Mouse (Mus musculus): Measurements from ENCODE around the gene Myo1e. TPM values are rescaled to one million over a fixed set of nuclear protein-coding genes. Genes with fewer than 3 reads are reported as not detected.

Myo1e gene
- polyA plus RNA-seq, 1 experiment from 2014 or later: 4.0 TPM

DNA sequence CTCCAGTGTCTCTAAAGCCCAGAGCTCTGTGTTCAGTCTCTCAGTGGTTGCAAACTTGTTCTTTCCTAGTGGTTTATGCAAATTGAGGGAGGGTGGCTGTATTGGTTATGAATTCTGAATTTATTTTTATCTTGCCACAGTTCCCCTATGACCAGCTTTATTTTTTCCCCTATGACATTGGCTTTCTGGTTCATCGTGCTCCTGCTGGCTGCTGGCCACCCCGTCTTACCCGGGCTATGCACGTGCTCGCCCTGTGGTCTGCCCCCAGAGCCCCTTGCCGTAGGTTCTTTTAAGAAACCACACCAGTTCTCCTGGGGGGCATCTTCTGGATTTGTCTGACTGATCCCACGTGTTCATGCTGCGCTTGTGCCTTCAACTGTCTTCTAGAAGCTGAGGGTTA is 97.8 kb downstream of the Myo1e start:
- 78% methylated on average over 8 of the region's 8 CpGs for WGBS (ENCODE audit: insufficient replicate concordance)
- no peak for ATAC-seq

DNA sequence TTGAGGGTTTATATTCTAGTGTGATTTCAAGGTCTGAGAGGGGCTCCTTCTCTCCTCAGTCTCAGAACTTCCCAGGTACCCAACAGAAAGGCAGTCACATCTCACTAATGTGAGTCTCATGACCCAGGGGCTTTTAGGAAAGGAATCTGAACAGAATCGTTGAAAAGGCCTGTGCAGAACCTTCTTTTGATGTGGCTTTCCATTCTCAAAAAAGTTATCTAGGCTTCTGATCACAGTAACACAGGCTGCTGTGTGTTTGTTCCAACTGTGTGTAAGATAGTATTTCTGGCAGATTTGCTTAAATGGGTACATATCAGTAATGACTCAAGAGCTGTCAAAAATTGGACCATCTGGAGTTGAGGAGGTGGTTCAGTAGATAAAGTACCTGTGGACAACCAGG is 102.9 kb downstream of the Myo1e start:
- WGBS (ENCODE audit: insufficient replicate concordance): 50% methylated on average over 1 of the region's 1 CpGs
- H3K4me2 ChIP-seq: no peak overlapping the region
- ATAC-seq: no peak
- H3K4me1 ChIP-seq: no peaks in the 10 kb centered on the region
- H3K9me3 ChIP-seq (replicated peaks): no peaks in the 10 kb centered on the region
- H3K4me3 ChIP-seq: no peak overlapping the region
- H3K27me3 ChIP-seq (replicated peaks): no peaks in the 10 kb centered on the region
- H3K36me3 ChIP-seq: no peaks in the 10 kb centered on the region
- no peak overlapping the region for H3K27ac ChIP-seq
- no peak overlapping the region for H3K9ac ChIP-seq

More for the DNA sequence above, 97.8 kb downstream of the Myo1e start:
- no peaks in the 10 kb centered on the region for H3K4me1 ChIP-seq
- H3K27ac ChIP-seq: no peak overlapping the region
- H3K36me3 ChIP-seq: no peaks in the 10 kb centered on the region
- no peak overlapping the region for H3K4me2 ChIP-seq
- H3K9ac ChIP-seq: no peak overlapping the region
- H3K4me3 ChIP-seq: no peak overlapping the region
- H3K9me3 ChIP-seq (replicated peaks): 0 out of 2 replicates have a peak, but pooled peaks cover 3% of the 10 kb centered on the region
- no peaks in the 10 kb centered on the region for H3K27me3 ChIP-seq (replicated peaks)

DNA sequence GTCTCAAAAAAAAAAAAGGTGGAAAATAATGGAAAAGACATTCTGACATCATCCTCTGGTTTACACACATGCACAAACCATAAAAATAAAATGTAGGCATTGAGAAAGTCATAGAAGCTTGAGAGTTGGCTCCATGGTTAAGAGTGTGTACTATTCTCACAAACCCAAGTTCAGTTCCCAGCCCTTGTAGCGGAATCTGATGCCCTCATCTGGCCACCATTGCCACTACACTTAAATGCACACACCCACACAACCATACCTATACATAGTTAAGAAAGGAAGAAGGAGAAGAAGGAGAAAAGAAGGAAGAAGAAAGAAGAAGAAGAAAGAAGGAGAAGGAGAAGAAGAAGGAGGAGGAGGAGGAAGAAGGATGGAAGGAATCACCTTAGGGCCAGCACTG is 106.9 kb downstream of the Myo1e start:
- H3K4me3 ChIP-seq: no peak overlapping the region
- no peak for ATAC-seq
- H3K4me2 ChIP-seq: no peak overlapping the region
- H3K9me3 ChIP-seq (replicated peaks): no peaks in the 10 kb centered on the region
- H3K27ac ChIP-seq: no peak overlapping the region
- no peak overlapping the region for H3K9ac ChIP-seq
- 63% methylated on average over 1 of the region's 1 CpGs for WGBS (ENCODE audit: insufficient replicate concordance)
- H3K4me1 ChIP-seq: no peaks in the 10 kb centered on the region
- no peaks in the 10 kb centered on the region for H3K27me3 ChIP-seq (replicated peaks)
- no peaks in the 10 kb centered on the region for H3K36me3 ChIP-seq

DNA sequence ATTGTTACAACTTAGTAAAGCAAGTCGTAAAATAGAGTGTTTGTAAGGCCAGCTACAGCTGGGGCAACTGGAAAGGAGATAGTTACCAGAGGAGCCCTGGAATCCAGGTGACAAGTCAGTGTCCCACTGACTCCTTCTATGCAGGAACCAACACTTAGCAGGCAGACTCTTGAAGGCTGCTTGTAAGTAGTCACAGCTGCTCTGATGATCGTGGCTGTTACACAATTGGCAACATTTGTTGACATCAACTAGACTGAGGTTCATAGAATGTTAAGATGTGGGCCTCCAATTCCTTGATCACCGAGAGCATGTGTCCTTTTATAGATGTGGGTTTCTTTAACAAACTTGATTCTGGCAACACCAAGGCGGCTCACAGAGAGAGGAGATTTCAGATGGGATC is 108.0 kb downstream of the Myo1e start:
- Histone ChIP-seq H3K36me3 (no peaks in the 10 kb centered on the region), H3K27me3 (replicated peaks) (no peaks in the 10 kb centered on the region), H3K4me3 (no peak overlapping the region), H3K4me1 (no peaks in the 10 kb centered on the region), H3K9me3 (replicated peaks) (no peaks in the 10 kb centered on the region), H3K9ac (no peak overlapping the region), H3K27ac (no peak overlapping the region), H3K4me2 (no peak overlapping the region)
- no peak for ATAC-seq
- 54% methylated on average over 4 of the region's 4 CpGs for WGBS (ENCODE audit: insufficient replicate concordance)

DNA sequence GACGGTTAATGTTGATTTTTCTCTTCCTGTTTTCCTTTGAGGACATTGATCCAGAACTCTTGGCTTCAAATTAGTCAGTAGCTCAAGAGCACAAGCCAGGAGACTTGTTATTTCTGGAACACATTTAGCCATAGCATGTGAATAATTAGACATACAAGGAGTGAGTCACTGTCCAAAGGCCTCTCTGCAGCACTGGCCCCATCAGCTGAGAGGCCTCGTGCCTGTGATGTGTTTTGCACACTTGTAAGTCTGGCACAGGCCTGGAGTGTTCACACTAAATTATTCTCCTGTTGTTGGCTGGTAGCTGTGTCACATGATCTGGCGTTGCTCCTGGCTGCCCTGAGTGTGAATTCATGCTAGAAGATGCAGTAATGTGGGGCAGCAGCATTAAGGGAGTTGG is 111.5 kb downstream of the Myo1e start:
- H3K9ac ChIP-seq: no peak overlapping the region
- H3K4me3 ChIP-seq: no peak overlapping the region
- no peak for ATAC-seq
- WGBS (ENCODE audit: insufficient replicate concordance): 49% methylated on average over 3 of the region's 3 CpGs
- H3K9me3 ChIP-seq (replicated peaks): no peaks in the 10 kb centered on the region
- H3K27me3 ChIP-seq (replicated peaks): no peaks in the 10 kb centered on the region
- H3K4me2 ChIP-seq: no peak overlapping the region
- H3K36me3 ChIP-seq: no peaks in the 10 kb centered on the region
- no peak overlapping the region for H3K27ac ChIP-seq
- no peaks in the 10 kb centered on the region for H3K4me1 ChIP-seq

DNA sequence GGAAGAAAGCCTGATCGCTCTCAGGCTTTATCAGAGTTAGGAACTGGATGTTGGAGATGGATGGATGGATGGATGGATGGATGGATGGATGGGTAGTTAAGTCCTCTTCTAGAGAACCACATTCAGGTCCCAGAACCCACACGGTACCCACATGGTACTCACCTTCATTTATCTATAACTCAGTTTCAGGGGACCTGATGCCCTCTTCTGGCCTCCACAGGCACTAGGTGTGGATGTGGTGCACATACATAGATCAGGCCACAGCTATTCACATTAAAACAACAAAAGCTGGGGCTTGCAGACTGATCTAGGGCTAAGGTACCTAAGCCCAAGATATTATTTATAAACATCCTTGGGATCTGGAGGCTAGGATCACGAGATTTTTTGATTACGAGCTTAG is 117.2 kb downstream of the Myo1e start:
- no peak overlapping the region for H3K4me2 ChIP-seq
- no peaks in the 10 kb centered on the region for H3K36me3 ChIP-seq
- H3K4me3 ChIP-seq: no peak overlapping the region
- no peaks in the 10 kb centered on the region for H3K4me1 ChIP-seq
- H3K27me3 ChIP-seq (replicated peaks): no peaks in the 10 kb centered on the region
- no peak overlapping the region for H3K27ac ChIP-seq
- no peaks in the 10 kb centered on the region for H3K9me3 ChIP-seq (replicated peaks)
- whole genome bisulfite sequencing (ENCODE audit: insufficient replicate concordance): 63% methylated on average over 4 of the region's 4 CpGs
- no peak overlapping the region for H3K9ac ChIP-seq
- no peak for ATAC-seq

DNA sequence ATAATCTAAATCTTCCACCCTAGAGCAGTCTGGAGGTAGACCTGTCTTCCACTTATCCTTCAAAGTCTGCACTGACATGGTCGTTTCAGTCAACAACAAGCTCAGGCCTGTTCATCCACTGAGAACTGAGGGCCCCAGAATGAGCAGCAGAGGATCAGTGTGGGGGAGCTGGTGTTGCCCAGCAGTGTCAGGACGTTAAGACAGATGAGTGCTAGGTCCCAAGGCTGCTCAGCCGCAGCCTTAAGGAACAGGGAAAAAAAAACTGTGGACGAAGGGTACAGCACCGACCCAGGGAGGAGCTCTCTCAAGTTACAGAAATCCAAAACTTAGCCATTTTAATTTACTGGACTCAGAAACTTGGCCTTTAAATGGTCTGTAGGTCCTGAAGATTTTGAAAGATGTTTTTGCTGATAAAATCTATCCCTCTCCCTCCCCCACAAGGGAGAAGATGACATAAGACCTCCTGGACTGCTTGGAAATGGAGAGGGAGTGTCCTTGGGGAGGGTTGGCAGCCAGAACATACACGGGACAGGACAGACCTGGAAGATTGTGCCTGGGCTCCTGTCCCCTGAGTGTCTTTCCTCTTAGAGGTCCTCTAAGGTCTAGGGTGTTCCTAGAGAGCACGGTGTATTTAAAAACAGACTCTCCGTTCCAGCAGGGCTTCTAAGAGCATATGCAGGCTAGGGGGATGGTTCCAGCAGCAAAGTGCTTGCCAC is 118.9 kb downstream of the Myo1e start:
- WGBS (ENCODE audit: insufficient replicate concordance): 57% methylated on average over 8 of the region's 8 CpGs
- Histone ChIP-seq H3K4me3 (no peak overlapping the region), H3K36me3 (no peaks in the 10 kb centered on the region), H3K4me1 (no peaks in the 10 kb centered on the region), H3K4me2 (no peak overlapping the region), H3K27me3 (replicated peaks) (no peaks in the 10 kb centered on the region), H3K27ac (no peak overlapping the region), H3K9ac (no peak overlapping the region), H3K9me3 (replicated peaks) (no peaks in the 10 kb centered on the region)
- ATAC-seq: no peak

DNA sequence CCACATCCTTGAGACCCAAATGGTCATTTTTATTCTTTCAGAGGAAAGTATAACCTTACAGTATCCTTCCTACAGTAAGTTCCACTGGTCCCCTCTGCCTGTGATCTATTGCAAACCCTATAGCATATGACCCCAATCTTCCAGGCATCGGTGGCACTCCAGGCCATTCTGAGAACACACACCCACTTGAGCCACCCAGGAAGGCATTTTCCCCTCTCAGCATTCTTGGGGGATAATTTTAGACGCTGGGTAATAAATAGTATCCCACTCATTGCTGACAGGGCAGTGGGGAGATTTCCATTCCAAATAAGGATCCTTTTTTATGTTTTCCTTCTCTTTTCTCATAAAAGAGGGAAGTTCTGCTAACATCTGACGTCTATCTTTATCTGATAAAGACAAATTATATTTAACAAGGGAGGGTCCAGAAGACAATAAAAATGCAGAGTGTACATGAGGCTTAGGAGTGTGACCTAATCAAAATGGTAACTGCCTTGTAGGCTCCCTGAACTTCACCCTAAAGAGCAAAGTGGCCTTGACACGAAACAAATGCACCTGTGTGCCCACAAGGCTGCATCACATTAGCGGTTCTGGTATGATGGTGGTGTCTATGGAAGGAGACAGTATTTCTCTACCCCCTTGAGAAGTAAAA is 121.2 kb downstream of the Myo1e start:
- ATAC-seq: no peak
- Histone ChIP-seq H3K4me2 (no peak overlapping the region), H3K27ac (no peak overlapping the region), H3K27me3 (replicated peaks) (no peaks in the 10 kb centered on the region), H3K4me1 (no peaks in the 10 kb centered on the region), H3K36me3 (no peaks in the 10 kb centered on the region), H3K9ac (no peak overlapping the region), H3K9me3 (replicated peaks) (no peaks in the 10 kb centered on the region), H3K4me3 (no peak overlapping the region)
- 55% methylated on average over 5 of the region's 5 CpGs for WGBS (ENCODE audit: insufficient replicate concordance)

DNA sequence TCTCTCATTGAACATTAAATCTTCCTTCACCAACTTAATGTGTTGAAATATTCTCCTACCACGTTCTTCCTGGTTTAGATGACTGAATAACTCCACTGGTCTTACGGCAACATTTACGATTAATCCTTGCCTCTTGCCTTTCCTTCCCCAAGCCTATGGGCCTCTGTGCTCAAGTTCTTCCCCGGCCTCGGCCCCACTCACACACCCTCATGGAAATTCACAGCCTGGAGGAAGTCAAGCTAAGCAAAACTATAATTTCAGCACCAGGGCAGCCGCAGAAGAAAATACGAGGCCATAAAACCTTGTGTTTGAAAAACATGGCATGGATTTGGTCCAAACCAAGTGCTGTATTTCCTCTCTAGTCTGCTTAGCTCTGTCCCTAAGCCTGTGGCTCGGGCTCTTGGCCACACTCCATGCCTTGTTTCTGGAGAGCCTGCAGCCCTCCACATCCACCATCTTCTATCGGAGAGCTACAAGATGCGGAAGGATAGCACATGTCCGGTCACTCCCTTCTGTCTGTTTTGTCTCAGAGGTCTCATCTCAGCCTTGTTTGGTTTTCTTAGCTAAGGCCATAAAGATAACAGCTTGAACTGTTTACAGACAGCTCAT is 124.7 kb downstream of the Myo1e start:
- Histone ChIP-seq H3K36me3 (no peaks in the 10 kb centered on the region), H3K4me3 (no peak overlapping the region), H3K4me1 (no peaks in the 10 kb centered on the region), H3K9me3 (replicated peaks) (no peaks in the 10 kb centered on the region), H3K27ac (no peak overlapping the region), H3K27me3 (replicated peaks) (no peaks in the 10 kb centered on the region), H3K9ac (no peak overlapping the region), H3K4me2 (no peak overlapping the region)
- WGBS (ENCODE audit: insufficient replicate concordance): 62% methylated on average over 11 of the region's 11 CpGs
- ATAC-seq: no peak

DNA sequence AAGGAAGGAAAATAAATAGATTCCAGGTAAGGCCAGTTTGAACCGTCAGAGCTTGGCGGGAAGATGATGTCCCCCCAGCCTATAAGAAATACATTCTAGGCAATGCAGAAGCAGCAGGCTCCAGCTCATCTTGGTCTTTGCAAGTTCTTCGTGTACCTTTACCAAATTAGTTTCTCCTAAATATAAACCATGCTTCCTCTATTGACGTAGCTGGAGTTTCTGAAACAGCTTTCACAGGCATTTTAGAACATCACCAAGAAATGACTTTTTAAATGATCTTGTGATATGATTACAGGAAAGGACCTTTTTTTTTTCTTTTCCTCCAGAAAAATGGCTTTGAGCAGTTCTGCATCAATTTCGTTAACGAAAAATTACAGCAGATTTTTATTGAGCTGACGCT is 131.2 kb downstream of the Myo1e start:
- Histone ChIP-seq H3K36me3 (peaks cover 5% of the 10 kb centered on the region; the same call in 1 of the 2 replicates), H3K9me3 (replicated peaks) (no peaks in the 10 kb centered on the region), H3K4me3 (no peak overlapping the region), H3K27ac (no peak overlapping the region), H3K4me2 (no peak overlapping the region), H3K4me1 (no peaks in the 10 kb centered on the region), H3K27me3 (replicated peaks) (no peaks in the 10 kb centered on the region), H3K9ac (no peak overlapping the region)
- ATAC-seq: no peak
- WGBS (ENCODE audit: insufficient replicate concordance): 77% methylated on average over 7 of the region's 7 CpGs

DNA sequence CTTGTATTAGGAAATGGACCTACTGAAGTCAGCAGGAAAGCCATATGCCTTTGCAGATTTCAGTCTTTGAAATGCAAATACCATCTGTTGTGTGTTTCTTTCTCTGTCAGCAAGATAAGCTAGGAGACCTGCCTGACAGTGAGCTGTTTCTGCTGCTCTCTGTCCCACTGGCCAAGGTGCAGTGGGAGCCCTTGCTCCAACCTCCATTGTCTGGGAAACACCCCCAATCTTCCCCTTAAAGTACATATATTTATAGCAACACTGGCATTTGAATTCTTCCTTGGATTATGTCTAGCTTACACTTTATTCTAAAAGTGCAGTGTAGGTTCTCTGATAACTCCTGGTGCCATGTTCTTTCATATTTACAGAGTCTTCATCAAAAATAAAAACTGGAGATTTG is 131.7 kb downstream of the Myo1e start:
- Histone ChIP-seq H3K36me3 (peaks cover 5% of the 10 kb centered on the region; the same call in 1 of the 2 replicates), H3K9ac (no peak overlapping the region), H3K27ac (no peak overlapping the region), H3K4me2 (no peak overlapping the region), H3K9me3 (replicated peaks) (no peaks in the 10 kb centered on the region), H3K4me3 (no peak overlapping the region), H3K4me1 (no peaks in the 10 kb centered on the region), H3K27me3 (replicated peaks) (no peaks in the 10 kb centered on the region)
- no peak for ATAC-seq

DNA sequence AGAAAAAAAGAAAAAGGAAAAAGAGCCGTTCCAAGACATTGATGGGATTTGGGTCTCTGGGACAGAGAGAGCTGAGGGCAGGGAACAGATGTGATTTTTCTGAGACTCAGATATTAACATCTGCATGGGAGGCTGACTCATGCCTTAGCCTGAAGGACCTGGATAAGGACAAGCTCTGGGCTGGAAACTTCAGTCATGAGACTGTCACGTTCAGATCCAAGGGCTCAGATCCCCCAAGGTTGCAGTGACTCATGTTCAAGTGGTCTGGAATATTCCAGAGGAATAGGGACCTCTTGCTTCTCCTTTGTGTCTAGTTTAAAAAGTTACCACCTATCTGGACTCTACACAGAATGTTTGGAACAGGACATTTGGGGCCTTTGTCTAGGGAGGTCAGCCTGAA is 142.1 kb downstream of the Myo1e start:
- H3K4me1 ChIP-seq: no peaks in the 10 kb centered on the region
- no peak overlapping the region for H3K27ac ChIP-seq
- H3K4me2 ChIP-seq: no peak overlapping the region
- no peaks in the 10 kb centered on the region for H3K9me3 ChIP-seq (replicated peaks)
- no peak overlapping the region for H3K4me3 ChIP-seq
- 56% methylated on average over 2 of the region's 2 CpGs for WGBS (ENCODE audit: insufficient replicate concordance)
- no peaks in the 10 kb centered on the region for H3K27me3 ChIP-seq (replicated peaks)
- no peak for ATAC-seq
- H3K36me3 ChIP-seq: no peaks in the 10 kb centered on the region
- no peak overlapping the region for H3K9ac ChIP-seq

Data from liver, embryonic 12.5 days (tissue).